Mouse (Mus musculus): ENCODE measurements around the gene Meiob.

Gene Meiob

GRCm38 (mm10) chr17:24821351-24822280 is 17.5 kb downstream of the Meiob start:
- no peak for DNase-seq (ENCODE audit: low spot score)

- DNase-seq (ENCODE audit: low spot score): no peak
Measured at GRCm38 (mm10) chr17:24839842-24840241, 35.8 kb downstream of the Meiob start, which contains the start of gene Hagh. TSS of gene Hagh (plus strand) at chr17:24840143.

GRCm38 (mm10) chr17:24840341-24840740 is 36.3 kb downstream of the Meiob start:
- no peak for DNase-seq (ENCODE audit: low spot score)

- DNase-seq (ENCODE audit: low spot score): peak; percentile 42
Measured at GRCm38 (mm10) chr17:24841133-24841532, 37.0 kb downstream of the Meiob start.

GRCm38 (mm10) chr17:24842631-24843030 is 38.5 kb downstream of the Meiob start:
- DNase-seq (ENCODE audit: low spot score): no peak

- DNase-seq (ENCODE audit: low spot score): no peak
Measured at GRCm38 (mm10) chr17:24844525-24844924, 40.4 kb downstream of the Meiob start.

GRCm38 (mm10) chr17:24847386-24847785 is 43.3 kb downstream of the Meiob start:
- no peak for DNase-seq (ENCODE audit: low spot score)

- no peak for DNase-seq (ENCODE audit: low spot score)
Measured at GRCm38 (mm10) chr17:24848600-24849031, 44.5 kb downstream of the Meiob start.

GRCm38 (mm10) chr17:24849733-24850064 is 45.6 kb downstream of the Meiob start:
- no peak for DNase-seq (ENCODE audit: low spot score)

- DNase-seq (ENCODE audit: low spot score): peak; percentile 99
Measured at GRCm38 (mm10) chr17:24850065-24850772, 46.1 kb downstream of the Meiob start, which contains the start of gene Fahd1. TSS of gene Fahd1 (minus strand) at chr17:24850364.

GRCm38 (mm10) chr17:24850773-24851127 is 46.7 kb downstream of the Meiob start:
- no peak for DNase-seq (ENCODE audit: low spot score)

- DNase-seq (ENCODE audit: low spot score): no peak
Measured at GRCm38 (mm10) chr17:24851381-24852125, 47.5 kb downstream of the Meiob start.

GRCm38 (mm10) chr17:24855838-24856464 is 51.9 kb downstream of the Meiob start:
- DNase-seq (ENCODE audit: low spot score): no peak

GRCm38 (mm10) chr17:24856589-24856988 is 52.5 kb downstream of the Meiob start:
- no peak for DNase-seq (ENCODE audit: low spot score)

- no peak for DNase-seq (ENCODE audit: low spot score)
Measured at GRCm38 (mm10) chr17:24857831-24858470, 53.9 kb downstream of the Meiob start.

- DNase-seq (ENCODE audit: low spot score): no peak
Measured at GRCm38 (mm10) chr17:24858967-24859366, 54.9 kb downstream of the Meiob start.

GRCm38 (mm10) chr17:24860076-24860475 is 56.0 kb downstream of the Meiob start:
- no peak for DNase-seq (ENCODE audit: low spot score)

GRCm38 (mm10) chr17:24861785-24862184 is 57.7 kb downstream of the Meiob start:
- DNase-seq (ENCODE audit: low spot score): no peak

- no peak for DNase-seq (ENCODE audit: low spot score)
Measured at GRCm38 (mm10) chr17:24865776-24866175, 61.7 kb downstream of the Meiob start, which contains the start of gene Igfals. TSS of gene Igfals (plus strand) at chr17:24865997.

- DNase-seq (ENCODE audit: low spot score): no peak
Measured at GRCm38 (mm10) chr17:24867914-24868313, 63.8 kb downstream of the Meiob start.

GRCm38 (mm10) chr17:24873695-24874404 is 69.8 kb downstream of the Meiob start:
- DNase-seq (ENCODE audit: low spot score): no peak

Data from lung, postnatal 25 days (tissue).